Mouse (Mus musculus) testis, postnatal 14 days (tissue): Measurements from ENCODE around the gene BC024978.
A peak's percentile ranks its signal among the peaks of the same experiment; 100 is the strongest.

ENCODE experiments used
- DNase-seq: peaks from one replicate; pipeline ENCODE4 v3.0.0; 2021; ENCODE audit warnings: low spot score

Gene BC024978

GRCm38 (mm10) chr7:27177942-27178323 is 17.6 kb upstream of the BC024978 start:
- no peak for DNase-seq

GRCm38 (mm10) chr7:27178324-27179216 is 17.0 kb upstream of the BC024978 start, which contains the start of gene Rab4b:
TSS of gene Rab4b (minus strand) at chr7:27178896.
- DNase-seq: peak; percentile 99

GRCm38 (mm10) chr7:27179217-27179918 is 16.2 kb upstream of the BC024978 start:
- no peak for DNase-seq

GRCm38 (mm10) chr7:27180036-27180435 is 15.5 kb upstream of the BC024978 start:
- DNase-seq: no peak

GRCm38 (mm10) chr7:27180837-27181695 is 14.5 kb upstream of the BC024978 start, which contains the start of the genes Gm21983 and Mia:
TSS of gene Gm21983 (minus strand) at chr7:27181086.
TSS of gene Mia (minus strand) at chr7:27181157.
- no peak for DNase-seq

GRCm38 (mm10) chr7:27182498-27182897 is 13.1 kb upstream of the BC024978 start:
- no peak for DNase-seq

GRCm38 (mm10) chr7:27184964-27185363 is 10.6 kb upstream of the BC024978 start:
- no peak for DNase-seq

- DNase-seq: no peak
These were observed 9.6 kb upstream of the BC024978 start for GRCm38 (mm10) chr7:27185986-27186385.

GRCm38 (mm10) chr7:27189271-27189931 is 6.2 kb upstream of the BC024978 start:
- DNase-seq: no peak

GRCm38 (mm10) chr7:27192434-27192833 is 3.1 kb upstream of the BC024978 start:
- no peak for DNase-seq

GRCm38 (mm10) chr7:27193731-27194130 is 1.9 kb upstream of the BC024978 start:
- no peak for DNase-seq

- no peak for DNase-seq
These were observed 1.6 kb downstream of the BC024978 start for GRCm38 (mm10) chr7:27197136-27197535.

- DNase-seq: peak; percentile 38
These were observed 2.1 kb downstream of the BC024978 start for GRCm38 (mm10) chr7:27197634-27198033.

- DNase-seq: no peak
These were observed 2.8 kb downstream of the BC024978 start for GRCm38 (mm10) chr7:27198355-27198754.

- DNase-seq: no peak
These were observed 3.2 kb downstream of the BC024978 start for GRCm38 (mm10) chr7:27198779-27199178.

GRCm38 (mm10) chr7:27203730-27204449 is 8.3 kb downstream of the BC024978 start:
- no peak for DNase-seq

- no peak for DNase-seq
These were observed 17.0 kb downstream of the BC024978 start for GRCm38 (mm10) chr7:27212626-27213025.

- no peak for DNase-seq
These were observed 23.0 kb downstream of the BC024978 start for GRCm38 (mm10) chr7:27218586-27218985.

- DNase-seq: no peak
These were observed 24.4 kb downstream of the BC024978 start for GRCm38 (mm10) chr7:27219937-27220336.

- no peak for DNase-seq
These were observed 26.4 kb downstream of the BC024978 start for GRCm38 (mm10) chr7:27221939-27222338.

- no peak for DNase-seq
These were observed 27.0 kb downstream of the BC024978 start for GRCm38 (mm10) chr7:27222538-27222937.
